ENCODE assay signal across 25 mouse cellular contexts in the genomic region with DNA sequence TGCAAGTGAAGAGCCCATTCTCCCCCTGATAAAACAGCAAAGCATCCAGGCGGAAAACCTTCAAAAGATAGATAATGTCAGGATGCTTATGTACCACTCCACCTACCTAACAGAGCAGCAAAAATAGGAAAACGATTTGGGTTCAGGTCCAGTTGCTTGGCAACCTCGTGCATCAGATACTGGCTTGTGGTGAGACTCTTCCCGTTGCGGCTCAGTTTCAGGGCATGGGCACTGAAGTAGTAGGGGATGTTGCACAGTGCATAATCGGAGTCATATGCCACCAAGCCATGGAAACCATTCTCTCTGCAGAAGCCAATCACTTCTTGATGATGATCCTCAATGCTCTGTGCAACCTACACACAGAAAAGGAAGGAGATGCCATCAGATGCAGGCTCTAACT.
"Had no signal": no experiment of that assay in that cellular context is flagged by ENCODE, and none has a peak within 500 bp of the region (broad histone marks: within the 10 kb centered on the region; RNA-seq: fewer than 3 reads in every experiment).

No protein-coding gene starts in this region.

- ATAC-seq: hindbrain, postnatal 0 days; intestine, embryonic 16.5 days; liver, embryonic 12.5 days had no signal

- H3K27ac ChIP-seq: heart, embryonic 10.5 days; heart, embryonic 13.5 days; heart, embryonic 15.5 days; hindbrain, embryonic 13.5 days; hindbrain, embryonic 15.5 days; hindbrain, postnatal 0 days; kidney, embryonic 15.5 days; kidney, postnatal 0 days; limb, embryonic 13.5 days; limb, embryonic 15.5 days; liver, embryonic 12.5 days; liver, embryonic 14.5 days had no signal

- DNase-seq: gastrocnemius, postnatal 14 days; gastrocnemius, postnatal 36 days; heart, adult 18-20 months; heart, postnatal 14 days; heart, postnatal 36 days; kidney, adult 11 months; kidney, adult 2 months; kidney, adult 9 months; kidney, postnatal 14 days; kidney, postnatal 36 days; layer of hippocampus, postnatal 36 days; left cerebral cortex, postnatal 4 days had no signal

- H3K4me3 ChIP-seq: heart, embryonic 10.5 days; heart, embryonic 13.5 days; heart, embryonic 15.5 days; hindbrain, embryonic 13.5 days; hindbrain, embryonic 15.5 days; kidney, embryonic 15.5 days; limb, embryonic 13.5 days; limb, embryonic 15.5 days; liver, embryonic 12.5 days had no signal
